Mouse (Mus musculus) cerebral cortex, adult 2 months (tissue): ENCODE measurements around the gene Zfp568.

Experiments
- WGBS: fragments of 180-500 bp; shearing (Covaris S2); methylation state at CpG from one replicate; pipeline ENCODE4 v1.1.7; 2018; 5-methylcytosine and 5-hydroxymethylcytosine counted together

Gene Zfp568

DNA sequence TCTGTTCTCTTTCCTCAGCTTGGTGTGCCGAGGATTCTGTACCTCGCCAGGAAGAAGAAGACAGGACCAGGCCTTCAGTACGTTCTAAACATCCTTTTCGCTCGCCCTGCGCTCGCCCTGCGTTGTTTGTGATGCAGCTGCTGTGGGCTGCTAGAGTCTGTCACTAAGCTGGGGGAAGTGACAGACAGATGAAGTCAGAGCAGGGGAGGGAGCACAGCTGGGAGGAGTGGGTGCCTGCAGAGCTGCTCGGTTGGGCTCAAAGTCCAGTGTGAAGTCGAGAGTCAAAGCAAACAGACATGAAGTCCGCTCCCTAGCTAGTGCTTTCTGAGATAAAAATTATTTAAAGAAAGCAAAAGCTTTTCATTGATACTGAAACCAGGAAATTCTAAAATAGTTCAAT, 5.3 kb downstream of the Zfp568 start:
- 77% methylated on average over 11 of the region's 11 CpGs for WGBS

- 96% methylated on average over 8 of the region's 8 CpGs for WGBS
Measured at GRCm38 (mm10) chr7:29992698-29993097, 8.9 kb downstream of the Zfp568 start.

GRCm38 (mm10) chr7:29993340-29993739, 9.6 kb downstream of the Zfp568 start:
- 89% methylated on average over 9 of the region's 9 CpGs for WGBS

DNA sequence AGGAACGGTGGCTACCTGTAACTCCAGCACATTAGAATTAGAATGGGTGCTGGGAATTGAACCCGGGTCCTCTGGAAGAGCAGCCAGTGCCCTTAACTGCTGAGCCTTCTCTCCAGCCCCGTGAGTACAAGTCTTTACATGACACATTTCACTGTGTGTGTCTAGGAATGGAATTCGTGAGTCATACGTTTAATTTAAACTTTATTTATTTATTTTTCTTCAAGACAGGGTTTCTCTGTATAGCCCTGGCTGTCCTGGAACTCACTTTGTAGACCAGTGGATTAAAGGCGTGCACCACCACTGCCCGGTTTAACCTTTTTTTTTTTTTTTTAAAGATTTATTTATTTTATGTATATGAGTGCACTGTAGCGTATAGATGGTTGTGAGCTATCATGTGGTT, 11.4 kb downstream of the Zfp568 start:
- 66% methylated on average over 8 of the region's 8 CpGs for whole genome bisulfite sequencing

DNA sequence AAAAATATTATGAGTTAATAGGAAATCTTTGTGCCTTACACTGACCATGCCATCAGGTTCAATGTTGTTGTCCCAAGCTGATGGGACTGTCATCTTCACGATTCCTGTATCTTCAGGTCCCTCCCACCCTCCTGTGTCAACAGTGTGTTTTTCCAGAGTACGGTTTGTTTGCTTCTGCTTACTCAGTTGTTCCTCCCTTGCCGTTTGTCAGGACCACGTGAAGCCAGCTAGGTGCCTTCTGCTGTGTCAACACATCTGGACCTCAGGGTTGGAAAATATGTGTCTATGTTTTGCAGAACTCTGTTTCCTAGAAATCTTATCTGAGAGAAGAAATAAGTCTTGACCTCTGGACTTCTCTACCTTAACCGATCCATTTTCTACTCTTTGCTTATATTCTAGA, 16.8 kb downstream of the Zfp568 start:
- WGBS, result 78% methylated on average over 5 of the region's 5 CpGs

GRCm38 (mm10) chr7:30007601-30008000, 23.8 kb downstream of the Zfp568 start:
- 56% methylated on average over 1 of the region's 1 CpGs for WGBS

GRCm38 (mm10) chr7:30008020-30008690, 24.4 kb downstream of the Zfp568 start:
- 61% methylated on average over 6 of the region's 6 CpGs for WGBS

- WGBS, result 39% methylated on average over 21 of the region's 21 CpGs
Measured at GRCm38 (mm10) chr7:30009321-30010085, 25.7 kb downstream of the Zfp568 start.

DNA sequence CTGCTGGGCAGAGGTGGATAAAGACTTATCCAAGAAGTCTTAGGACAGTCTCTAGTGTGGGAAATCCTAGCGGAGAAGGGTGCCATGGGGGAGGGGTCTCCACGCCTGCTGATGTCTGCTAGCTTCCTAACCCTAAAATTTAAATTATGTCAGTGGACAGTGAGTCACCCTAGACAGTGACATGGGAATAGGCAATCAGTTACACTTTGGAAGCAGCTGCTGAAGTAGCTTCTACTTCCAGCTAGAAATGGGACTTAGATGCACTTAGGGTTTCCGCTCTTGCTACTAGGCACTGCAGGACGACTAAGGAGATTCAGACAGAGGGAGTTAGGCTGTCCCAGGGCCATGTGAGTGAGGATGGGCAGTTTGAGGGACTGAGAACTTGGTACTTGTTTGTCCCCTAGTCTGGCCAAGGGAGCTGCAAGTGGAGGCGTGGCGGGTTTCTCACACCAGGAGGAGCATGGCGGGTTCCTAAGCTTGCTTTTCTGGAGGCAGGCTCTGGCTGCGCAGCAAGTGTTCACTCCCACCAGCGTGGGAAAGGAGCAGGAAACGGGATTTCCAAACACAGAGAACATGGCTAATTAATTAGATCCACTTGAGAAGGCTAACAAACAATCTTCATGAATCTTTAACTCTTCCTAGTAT, 26.9 kb downstream of the Zfp568 start:
- WGBS, result 61% methylated on average over 10 of the region's 10 CpGs

GRCm38 (mm10) chr7:30012956-30013363, 29.2 kb downstream of the Zfp568 start:
- WGBS, result 33% methylated on average over 4 of the region's 4 CpGs

DNA sequence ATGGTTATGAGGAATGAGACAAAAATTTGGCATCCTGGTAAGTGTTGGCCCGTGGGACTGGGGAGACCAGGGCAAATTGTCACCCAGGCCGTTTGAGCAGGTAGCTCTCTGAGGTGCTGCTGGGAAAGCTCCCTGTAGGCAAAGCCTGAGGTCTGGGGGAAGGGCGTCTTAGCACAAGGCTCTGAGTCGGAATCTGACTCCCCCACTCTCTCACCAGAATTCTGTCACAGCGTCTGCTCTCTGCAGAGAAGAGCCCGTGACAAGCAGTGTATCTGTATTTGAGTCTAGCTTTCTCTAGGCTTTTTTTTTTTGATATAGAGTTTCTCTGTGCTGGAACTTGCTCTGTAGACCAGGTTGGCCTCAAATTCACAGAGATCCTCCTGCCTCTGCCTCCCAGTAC, 33.5 kb downstream of the Zfp568 start:
- 78% methylated on average over 6 of the region's 6 CpGs for WGBS

GRCm38 (mm10) chr7:30019543-30019942, 35.8 kb downstream of the Zfp568 start:
- 92% methylated on average over 2 of the region's 2 CpGs for WGBS

- WGBS, result 92% methylated on average over 9 of the region's 9 CpGs
Measured at GRCm38 (mm10) chr7:30023324-30023723, 39.6 kb downstream of the Zfp568 start.

GRCm38 (mm10) chr7:30023800-30024199, 40.0 kb downstream of the Zfp568 start:
- WGBS, result 85% methylated on average over 8 of the region's 8 CpGs

- 78% methylated on average over 5 of the region's 5 CpGs for WGBS
Measured at GRCm38 (mm10) chr7:30025358-30025757, 41.6 kb downstream of the Zfp568 start.

GRCm38 (mm10) chr7:30027331-30027730, 43.6 kb downstream of the Zfp568 start:
- WGBS, result 70% methylated on average over 4 of the region's 4 CpGs

- WGBS, result 95% methylated on average over 3 of the region's 3 CpGs
Measured at GRCm38 (mm10) chr7:30028572-30028971, 44.8 kb downstream of the Zfp568 start.

- WGBS, result 50% methylated on average over 6 of the region's 6 CpGs
Measured at GRCm38 (mm10) chr7:30030677-30031076, 46.9 kb downstream of the Zfp568 start.

GRCm38 (mm10) chr7:30031379-30031778, 47.6 kb downstream of the Zfp568 start:
- 74% methylated on average over 3 of the region's 3 CpGs for WGBS

DNA sequence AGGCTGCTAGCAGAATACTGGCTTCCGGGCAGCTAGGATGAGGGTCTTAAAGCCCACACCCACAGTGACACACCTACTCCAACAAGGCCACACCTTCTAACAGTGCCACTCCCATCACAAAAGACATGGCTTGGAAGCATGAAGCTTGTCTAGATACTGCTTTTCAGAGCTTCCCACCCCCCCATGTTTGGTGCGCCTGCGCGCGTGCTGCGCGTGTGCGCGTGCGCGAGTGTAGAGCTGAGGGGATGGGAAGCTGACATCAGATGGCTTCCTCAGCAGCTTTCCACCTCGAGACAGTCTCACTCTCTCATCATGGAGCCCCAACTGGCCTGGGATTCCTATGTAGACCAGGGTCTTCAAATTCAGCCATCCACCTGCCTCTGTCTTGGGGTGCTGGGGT, 50.6 kb downstream of the Zfp568 start:
- WGBS, result 93% methylated on average over 12 of the region's 12 CpGs

DNA sequence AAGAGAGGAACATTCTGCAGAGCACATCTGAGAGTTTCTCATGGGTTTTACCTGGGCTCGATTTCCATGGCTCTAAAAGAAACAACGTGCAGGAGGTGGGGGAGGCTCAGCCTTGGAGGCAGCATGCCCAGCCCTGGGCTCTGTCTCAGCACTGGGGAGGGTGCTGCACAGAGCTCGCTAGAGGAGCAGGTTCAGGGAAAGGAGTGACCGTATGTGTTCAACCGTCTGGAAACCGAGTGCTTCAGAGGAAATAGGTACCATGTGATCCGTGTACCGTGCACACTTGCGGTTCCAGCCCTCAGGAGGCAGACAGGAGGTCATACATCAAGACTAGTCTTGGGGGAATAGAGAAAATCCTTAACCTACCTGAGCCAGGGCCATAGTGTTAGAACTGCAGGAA, 60.6 kb downstream of the Zfp568 start:
- 62% methylated on average over 9 of the region's 9 CpGs for WGBS

- 74% methylated on average over 4 of the region's 4 CpGs for WGBS
Measured at GRCm38 (mm10) chr7:30048126-30048525, 64.4 kb downstream of the Zfp568 start.
